Mouse (Mus musculus) CH12.LX (cell line): ENCODE measurements at regions not wholly inside any gene's neighbourhood (a gene's known extent, or its start where the extent isn't known, plus 50 kb on each side); places are given as distances from the start of the nearest gene placed in this dataset.

Experiments
- DNase-seq: peaks from one replicate; pipeline ENCODE4 v3.0.0-alpha.2; 2013; ENCODE audit errors: extremely low read depth
- H3K27ac ChIP-seq: 2 replicates; pipeline ENCODE4 v1.5.1; 2012; ENCODE audit warnings: low read depth, mild to moderate bottlenecking, control low read depth, moderate library complexity; ENCODE audit not compliant: insufficient read depth
- H3K27me3 ChIP-seq: replicated peaks from 2 replicates; pipeline ENCODE3; 2012; ENCODE audit warnings: inconsistent platforms
- H3K36me3 ChIP-seq, 2 experiments: replicated peaks in 1 of 2; 2 replicates each; pipeline versions ENCODE3 to v1.6.1; 2012; ENCODE audit warnings: inconsistent platforms in 1 of 2, low read length in 1 of 2, mild to moderate bottlenecking in 1 of 2, mixed read lengths in 1 of 2, moderate library complexity in 1 of 2; ENCODE audit not compliant: control insufficient read depth in 1 of 2, insufficient read depth in 1 of 2
- H3K4me1 ChIP-seq, 2 experiments: 2 replicates each; pipeline ENCODE4 v1.6.1; 2012; ENCODE audit warnings: inconsistent platforms in 1 of 2, moderate library complexity in 1 of 2; ENCODE audit not compliant: insufficient read depth in 2 of 2, control insufficient read depth in 1 of 2
- H3K4me2 ChIP-seq: 2 replicates; pipeline ENCODE4 v1.6.1; 2012; ENCODE audit warnings: low read depth, mild to moderate bottlenecking, control low read depth; ENCODE audit not compliant: poor library complexity, insufficient read depth, severe bottlenecking
- H3K4me3 ChIP-seq, 3 experiments: fragments of 150-350 bp in 1 of 3; sonication (generic) in 1 of 3; replicated peaks in 1 of 3; 2 replicates each; pipeline versions ENCODE3 to v1.5.1; 2011 to 2012; ENCODE audit warnings: low read depth in 2 of 3, low read length in 2 of 3, mild to moderate bottlenecking in 2 of 3, moderate library complexity in 2 of 3, control low read depth in 1 of 3, improper control_type of control experiment in 1 of 3, inconsistent platforms in 1 of 3, mixed read lengths in 1 of 3; ENCODE audit not compliant: poor library complexity in 1 of 3
- H3K79me2 ChIP-seq: replicated peaks from 2 replicates; pipeline ENCODE4 v1.6.1; 2012; ENCODE audit warnings: mild to moderate bottlenecking, moderate library complexity; ENCODE audit not compliant: control insufficient read depth, poor library complexity, insufficient read depth, severe bottlenecking; ENCODE audit errors: extremely low read depth
- H3K9ac ChIP-seq: 2 replicates; pipeline ENCODE4 v1.6.1; 2012; ENCODE audit warnings: low read depth, mild to moderate bottlenecking, control low read depth, moderate library complexity; ENCODE audit not compliant: insufficient read depth
- H3K9me3 ChIP-seq: replicated peaks from 2 replicates; pipeline ENCODE3; 2012; ENCODE audit warnings: low read length, inconsistent platforms, mixed read lengths
- E2F4 ChIP-seq: IDR thresholded peaks from 2 replicates; pipeline ENCODE4 v1.6.1; 2011; ENCODE audit warnings: low read depth, low read length, improper control_type of control experiment; ENCODE audit not compliant: insufficient replicate concordance
- ETS1 ChIP-seq: conservative IDR thresholded peaks from 2 replicates; pipeline ENCODE4 v1.6.1; 2012; ENCODE audit warnings: low read depth, mild to moderate bottlenecking, inconsistent platforms, low read length, improper control_type of control experiment, moderate library complexity
- GABPA ChIP-seq: IDR thresholded peaks from 2 replicates; pipeline ENCODE4 v1.6.1; 2012; ENCODE audit warnings: low read depth, low read length, improper control_type of control experiment, inconsistent platforms; ENCODE audit not compliant: insufficient replicate concordance
- HCFC1 ChIP-seq: IDR thresholded peaks from 2 replicates; pipeline ENCODE4 v1.6.1; 2012; ENCODE audit warnings: low read depth, mild to moderate bottlenecking, inconsistent platforms, low read length, improper control_type of control experiment
- IRF4 ChIP-seq: IDR thresholded peaks from 2 replicates; pipeline ENCODE4 v1.6.1; 2014; ENCODE audit warnings: low read depth, mild to moderate bottlenecking, inconsistent platforms, low read length, improper control_type of control experiment
- JUN ChIP-seq: IDR thresholded peaks from 2 replicates; pipeline ENCODE4 v1.6.1; 2011; ENCODE audit warnings: low read depth, mild to moderate bottlenecking, low read length, improper control_type of control experiment, moderate library complexity; ENCODE audit not compliant: insufficient read depth
- JUND ChIP-seq: conservative IDR thresholded peaks from 2 replicates; pipeline ENCODE4 v1.6.1; 2011; ENCODE audit warnings: low read depth, low read length, improper control_type of control experiment
- MAFK ChIP-seq: IDR thresholded peaks from 2 replicates; pipeline ENCODE4 v1.6.1; 2011; ENCODE audit warnings: low read length, improper control_type of control experiment; ENCODE audit not compliant: insufficient replicate concordance
- MEF2A ChIP-seq: IDR thresholded peaks from 2 replicates; pipeline ENCODE4 v1.6.1; 2014; ENCODE audit warnings: low read depth, mild to moderate bottlenecking, inconsistent platforms, low read length, improper control_type of control experiment, borderline replicate concordance
- NELFE ChIP-seq: IDR thresholded peaks from 2 replicates; pipeline ENCODE4 v1.6.1; 2011; ENCODE audit warnings: low read depth, low read length, improper control_type of control experiment
- NRF1 ChIP-seq: IDR thresholded peaks from 2 replicates; pipeline ENCODE4 v1.6.1; 2014; ENCODE audit warnings: low read depth, mild to moderate bottlenecking, inconsistent platforms, low read length, improper control_type of control experiment, moderate library complexity
- PAX5 ChIP-seq: IDR thresholded peaks from 2 replicates; pipeline ENCODE4 v1.6.1; 2012; ENCODE audit warnings: low read length, inconsistent platforms, mixed read lengths
- POLR2AphosphoS2 ChIP-seq: IDR thresholded peaks from 2 replicates; pipeline ENCODE4 v1.6.1; 2011; ENCODE audit warnings: low read depth, low read length, improper control_type of control experiment
- RCOR1 ChIP-seq: conservative IDR thresholded peaks from 2 replicates; pipeline ENCODE4 v1.6.1; 2012; ENCODE audit warnings: low read depth, mild to moderate bottlenecking, inconsistent platforms, low read length, improper control_type of control experiment
- SMC3 ChIP-seq: IDR thresholded peaks from 2 replicates; pipeline ENCODE4 v1.6.1; 2011; ENCODE audit warnings: low read depth, low read length, improper control_type of control experiment
- TBP ChIP-seq: conservative IDR thresholded peaks from 2 replicates; pipeline ENCODE4 v1.6.1; 2011; ENCODE audit warnings: low read depth, low read length, improper control_type of control experiment
- TCF12 ChIP-seq: IDR thresholded peaks from 2 replicates; pipeline ENCODE4 v1.6.1; 2014; ENCODE audit warnings: low read depth, mild to moderate bottlenecking, inconsistent platforms, low read length, improper control_type of control experiment
- USF1 ChIP-seq: IDR thresholded peaks from 2 replicates; pipeline ENCODE4 v1.6.1; 2014; ENCODE audit warnings: low read depth, mild to moderate bottlenecking, inconsistent platforms, low read length, improper control_type of control experiment
- USF2 ChIP-seq: conservative IDR thresholded peaks from 2 replicates; pipeline ENCODE4 v1.6.1; 2011; ENCODE audit warnings: low read depth, low read length, improper control_type of control experiment
- ZC3H11A ChIP-seq: IDR thresholded peaks from 2 replicates; pipeline ENCODE4 v1.6.1; 2012; ENCODE audit warnings: low read depth, mild to moderate bottlenecking, inconsistent platforms, low read length, improper control_type of control experiment
- ZKSCAN1 ChIP-seq: IDR thresholded peaks from 2 replicates; pipeline ENCODE4 v1.6.1; 2012; ENCODE audit warnings: low read depth, inconsistent platforms, low read length, improper control_type of control experiment, borderline replicate concordance
- ZMIZ1 ChIP-seq: IDR thresholded peaks from 2 replicates; pipeline ENCODE4 v1.6.1; 2012; ENCODE audit warnings: low read depth, mild to moderate bottlenecking, inconsistent platforms, low read length, improper control_type of control experiment
- dilution Hi-C: fragments of 300-500 bp; cut with MboI; formaldehyde crosslinking; loops from 2 replicates; pipeline ENCODE4 v1.14.3; 2020; ENCODE audit warnings: low sequenced_read_pairs; ENCODE audit not compliant: extremely low pct_unique_long_range_greater_than_20kb, extremely low pct_ligation_motif_present
- in situ Hi-C: fragments of 300-500 bp; cut with MboI; formaldehyde crosslinking; loops from 3 replicates; pipeline ENCODE4 v1.14.3; 2019; ENCODE audit warnings: low sequenced_read_pairs, low pct_ligation_motif_present, low pct_unique_long_range_greater_than_20kb, mixed read lengths

GRCm38 (mm10) chr11:24362688-24363035, 284.8 kb downstream of the Bcl11a start:
- Histone ChIP-seq H3K4me2 (no peak overlapping the region), H3K79me2 (no peaks in the 10 kb centered on the region), H3K4me3 (no peak overlapping the region), H3K36me3 (no peaks in the 10 kb centered on the region)
- DNase-seq = no peak
- dilution Hi-C loops = no loop called here
- in situ Hi-C loops = no loop called here
- TF ChIP-seq SMC3 = no peak
- TF ChIP-seq MEF2A = no peak
- no peak for TF ChIP-seq ZC3H11A
- no peak for TF ChIP-seq NRF1
- no peak for TF ChIP-seq PAX5
- no peak for TF ChIP-seq MAFK
- TF ChIP-seq RCOR1 = no peak
- no peak for TF ChIP-seq USF1
- TF ChIP-seq, all 38 proteins: peak for 0
- Histone ChIP-seq H3K9ac (no peak overlapping the region), H3K9me3 (no peaks in the 10 kb centered on the region), H3K27me3 (no peaks in the 10 kb centered on the region), H3K4me1 (peaks cover 0 to 26% of the 10 kb centered on the region in 2 experiments; a peak in 2 of 4 replicates), H3K27ac (no peak overlapping the region)

DNA sequence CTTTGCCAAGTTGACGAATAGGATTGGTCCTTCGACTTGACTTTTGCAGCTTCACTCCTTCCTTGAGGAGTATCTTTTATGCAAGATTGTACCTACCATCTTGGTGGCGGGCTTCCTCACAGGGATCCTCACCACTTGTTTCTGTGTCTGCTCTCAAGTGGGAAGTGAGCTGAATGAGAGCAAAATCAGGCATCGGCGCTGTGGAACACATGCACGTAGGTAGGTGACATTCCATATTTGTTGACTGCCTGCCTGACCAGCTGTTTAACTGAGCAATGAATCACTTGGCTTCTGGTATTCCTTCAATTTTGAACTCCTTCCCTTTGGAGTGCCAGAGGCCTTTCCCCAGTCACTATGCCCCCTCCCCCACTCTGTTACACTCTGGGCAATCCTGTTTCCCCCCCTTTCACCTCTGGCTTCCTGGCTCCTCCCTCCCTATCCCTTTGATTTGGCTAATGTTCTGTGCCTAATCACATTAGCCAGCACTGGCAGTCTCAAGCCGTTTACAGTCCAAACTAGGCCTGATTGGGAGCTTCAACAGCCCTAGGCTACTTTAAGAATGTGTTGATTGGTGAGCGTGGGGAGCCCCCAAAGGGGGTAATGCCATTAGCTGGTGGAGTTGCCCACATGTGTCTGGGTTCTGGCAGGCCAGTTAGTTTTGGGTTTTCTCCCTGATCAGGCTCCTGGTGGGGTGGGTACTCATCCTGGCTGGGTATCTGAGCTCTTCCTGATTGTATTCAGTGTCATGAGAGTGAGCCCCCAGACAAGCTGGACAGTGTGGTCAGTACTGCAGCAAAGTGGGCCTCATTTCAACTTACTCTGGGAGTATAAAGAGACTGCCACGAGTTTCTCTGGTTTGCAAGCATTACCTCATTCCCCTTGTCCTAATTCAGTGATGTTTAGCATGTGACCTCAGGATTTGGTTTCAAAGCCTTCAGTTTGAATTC, 285.8 kb downstream of the Bcl11a start:
- no peak for DNase-seq
- in situ Hi-C loops = no loop called here
- H3K4me2 ChIP-seq = no peak overlapping the region
- no peak overlapping the region for H3K9ac ChIP-seq
- no peaks in the 10 kb centered on the region for H3K79me2 ChIP-seq
- H3K36me3 ChIP-seq = no peaks in the 10 kb centered on the region
- no peak for TF ChIP-seq ZMIZ1
- TF ChIP-seq USF2 = no peak
- no peak for TF ChIP-seq TBP
- no peak for TF ChIP-seq IRF4
- no peak for TF ChIP-seq E2F4
- TF ChIP-seq JUN = no peak
- no peak for TF ChIP-seq HCFC1
- no peak for TF ChIP-seq TCF12
- no peak for TF ChIP-seq NELFE
- no peak for TF ChIP-seq ZC3H11A
- no peak for TF ChIP-seq GABPA
- no peak for TF ChIP-seq POLR2AphosphoS2
- no peak for TF ChIP-seq ZKSCAN1
- TF ChIP-seq JUND = no peak
- no peak for TF ChIP-seq USF1
- no peak for TF ChIP-seq ETS1
- no peaks in the 10 kb centered on the region for H3K9me3 ChIP-seq
- no peak overlapping the region for H3K4me3 ChIP-seq
- dilution Hi-C loops = no loop called here
- H3K4me1 ChIP-seq = peaks cover 0 to 24% of the 10 kb centered on the region in 2 experiments; a peak in 2 of 4 replicates
- no peaks in the 10 kb centered on the region for H3K27me3 ChIP-seq
- H3K27ac ChIP-seq = no peak overlapping the region
